Mouse (Mus musculus): ENCODE measurements around the gene Abcd1. TPM values are rescaled to one million over a fixed set of nuclear protein-coding genes. Genes with fewer than 3 reads are reported as not detected.

Gene Abcd1
- polyA plus RNA-seq, 1 experiment from 2014 or later: 12.8 TPM

GRCm38 (mm10) chrX:73756334-73757140 is 40.1 kb downstream of the Abcd1 start, which contains the start of gene Plxnb3:
TSS of gene Plxnb3 (plus strand) at chrX:73757090.
- H3K27ac ChIP-seq: no peak within 1 kb of the TSS
- no peak within 1 kb of the TSS for H3K9ac ChIP-seq
- H3K4me2 ChIP-seq: no peak within 1 kb of the TSS
- WGBS: 57% methylated on average over 5 of the region's 5 CpGs
- H3K4me1 ChIP-seq: no peaks in the 10 kb centered on the region
- no peaks in the 10 kb centered on the region for H3K36me3 ChIP-seq (replicated peaks)
- H3K9me3 ChIP-seq: no peaks in the 10 kb centered on the region
- H3K27me3 ChIP-seq (replicated peaks): no peaks in the 10 kb centered on the region
- H3K4me3 ChIP-seq: no peak within 1 kb of the TSS
- no peak for ATAC-seq (replicated peaks)

GRCm38 (mm10) chrX:73758611-73759290 is 42.4 kb downstream of the Abcd1 start:
- no peaks in the 10 kb centered on the region for H3K27me3 ChIP-seq (replicated peaks)
- H3K4me3 ChIP-seq: no peak overlapping the region
- H3K36me3 ChIP-seq (replicated peaks): no peaks in the 10 kb centered on the region
- no peak overlapping the region for H3K9ac ChIP-seq
- ATAC-seq (replicated peaks): no peak
- 78% methylated on average over 13 of the region's 13 CpGs for WGBS
- H3K4me1 ChIP-seq: no peaks in the 10 kb centered on the region
- H3K4me2 ChIP-seq: no peak overlapping the region
- no peak overlapping the region for H3K27ac ChIP-seq
- H3K9me3 ChIP-seq: no peaks in the 10 kb centered on the region

- Histone ChIP-seq H3K9ac (no peak overlapping the region), H3K27me3 (replicated peaks) (no peaks in the 10 kb centered on the region), H3K36me3 (replicated peaks) (no peaks in the 10 kb centered on the region), H3K4me3 (no peak overlapping the region), H3K9me3 (no peaks in the 10 kb centered on the region), H3K4me2 (no peak overlapping the region), H3K27ac (no peak overlapping the region), H3K4me1 (no peaks in the 10 kb centered on the region)
- no peak for ATAC-seq (replicated peaks)
- whole genome bisulfite sequencing: 71% methylated on average over 1 of the region's 1 CpGs
Measured at GRCm38 (mm10) chrX:73765311-73765710, 48.9 kb downstream of the Abcd1 start.

- H3K9ac ChIP-seq: no peak overlapping the region
- no peak overlapping the region for H3K4me2 ChIP-seq
- no peak overlapping the region for H3K4me3 ChIP-seq
- 60% methylated on average over 9 of the region's 9 CpGs for WGBS
- H3K27ac ChIP-seq: no peak overlapping the region
- no peaks in the 10 kb centered on the region for H3K27me3 ChIP-seq (replicated peaks)
- H3K36me3 ChIP-seq (replicated peaks): no peaks in the 10 kb centered on the region
- ATAC-seq (replicated peaks): no peak
- no peaks in the 10 kb centered on the region for H3K9me3 ChIP-seq
- no peaks in the 10 kb centered on the region for H3K4me1 ChIP-seq
Measured at GRCm38 (mm10) chrX:73767267-73767666, 50.9 kb downstream of the Abcd1 start.

GRCm38 (mm10) chrX:73774168-73774760 is 57.9 kb downstream of the Abcd1 start, which contains the start of gene Srpk3:
TSS of gene Srpk3 (plus strand) at chrX:73774405.
- ATAC-seq (replicated peaks): peak; percentile 15; the same call in 1 of the 2 replicates
- no peak within 1 kb of the TSS for H3K4me3 ChIP-seq
- peaks cover 3% of the 10 kb centered on the region; the same call in 1 of the 2 replicates for H3K36me3 ChIP-seq (replicated peaks)
- WGBS: 55% methylated on average over 9 of the region's 9 CpGs
- H3K27me3 ChIP-seq (replicated peaks): no peaks in the 10 kb centered on the region
- H3K27ac ChIP-seq: no peak within 1 kb of the TSS
- no peak within 1 kb of the TSS for H3K4me2 ChIP-seq
- no peaks in the 10 kb centered on the region for H3K9me3 ChIP-seq
- H3K4me1 ChIP-seq: no peaks in the 10 kb centered on the region
- no peak within 1 kb of the TSS for H3K9ac ChIP-seq

GRCm38 (mm10) chrX:73774802-73775483 is 58.5 kb downstream of the Abcd1 start:
- Histone ChIP-seq H3K27ac (no peak overlapping the region), H3K4me3 (no peak overlapping the region), H3K9ac (no peak overlapping the region), H3K9me3 (no peaks in the 10 kb centered on the region), H3K4me2 (no peak overlapping the region), H3K4me1 (no peaks in the 10 kb centered on the region), H3K36me3 (replicated peaks) (peaks cover 6% of the 10 kb centered on the region; the same call in 1 of the 2 replicates), H3K27me3 (replicated peaks) (no peaks in the 10 kb centered on the region)
- peak; percentile 53 for ATAC-seq (replicated peaks)
- WGBS: 77% methylated on average over 10 of the region's 10 CpGs

- H3K4me3 ChIP-seq: no peak overlapping the region
- H3K4me2 ChIP-seq: no peak overlapping the region
- 94% methylated on average over 3 of the region's 3 CpGs for WGBS
- H3K27me3 ChIP-seq (replicated peaks): no peaks in the 10 kb centered on the region
- no peaks in the 10 kb centered on the region for H3K9me3 ChIP-seq
- ATAC-seq (replicated peaks): no peak
- peaks cover 17% of the 10 kb centered on the region for H3K36me3 ChIP-seq (replicated peaks)
- peaks cover 14% of the 10 kb centered on the region for H3K4me1 ChIP-seq
- no peak overlapping the region for H3K9ac ChIP-seq
- H3K27ac ChIP-seq: no peak overlapping the region
Measured at GRCm38 (mm10) chrX:73782227-73782626, 65.8 kb downstream of the Abcd1 start.

- H3K4me1 ChIP-seq: peaks cover 28% of the 10 kb centered on the region
- H3K4me2 ChIP-seq: peak overlapping the region; percentile 55
- H3K36me3 ChIP-seq (replicated peaks): peaks cover 10% of the 10 kb centered on the region
- H3K9ac ChIP-seq: peak overlapping the region; percentile 61
- H3K4me3 ChIP-seq: peak overlapping the region; percentile 49
- H3K9me3 ChIP-seq: no peaks in the 10 kb centered on the region
- H3K27ac ChIP-seq: peak overlapping the region; percentile 90
- no peaks in the 10 kb centered on the region for H3K27me3 ChIP-seq (replicated peaks)
- ATAC-seq (replicated peaks): no peak
Measured at GRCm38 (mm10) chrX:73785666-73786065, 69.3 kb downstream of the Abcd1 start.

- peaks cover 28% of the 10 kb centered on the region for H3K4me1 ChIP-seq
- H3K27ac ChIP-seq: peak within 1 kb of the TSS; percentile 90
- H3K4me2 ChIP-seq: peak within 1 kb of the TSS; percentile 58
- ATAC-seq (replicated peaks): peak; percentile 98
- WGBS: 26% methylated on average over 52 of the region's 52 CpGs
- H3K9me3 ChIP-seq: no peaks in the 10 kb centered on the region
- peak within 1 kb of the TSS; percentile 49 for H3K4me3 ChIP-seq
- no peaks in the 10 kb centered on the region for H3K27me3 ChIP-seq (replicated peaks)
- H3K9ac ChIP-seq: peak within 1 kb of the TSS; percentile 63
- peaks cover 6% of the 10 kb centered on the region; the same call in 1 of the 2 replicates for H3K36me3 ChIP-seq (replicated peaks)
Measured at GRCm38 (mm10) chrX:73786364-73787224, 70.2 kb downstream of the Abcd1 start, which contains the start of the genes Idh3g and Ssr4. TSS of gene Idh3g (minus strand) at chrX:73786897. TSS of gene Ssr4 (plus strand) at chrX:73787028.

- H3K4me1 ChIP-seq: peaks cover 28% of the 10 kb centered on the region
- no peaks in the 10 kb centered on the region for H3K27me3 ChIP-seq (replicated peaks)
- H3K4me3 ChIP-seq: peak overlapping the region; percentile 49
- peak overlapping the region; percentile 90 for H3K27ac ChIP-seq
- H3K36me3 ChIP-seq (replicated peaks): 0 out of 2 replicates have a peak, but pooled peaks cover 3% of the 10 kb centered on the region
- peak overlapping the region; percentile 63 for H3K9ac ChIP-seq
- H3K4me2 ChIP-seq: peak overlapping the region; percentile 58
- 20% methylated on average over 22 of the region's 22 CpGs for WGBS
- no peaks in the 10 kb centered on the region for H3K9me3 ChIP-seq
- 0 out of 2 replicates have a peak, but pooled peaks have one; percentile 19 for ATAC-seq (replicated peaks)
Measured at GRCm38 (mm10) chrX:73787225-73787558, 70.8 kb downstream of the Abcd1 start.

All from midbrain, embryonic 15.5 days (tissue).